Mouse (Mus musculus) layer of hippocampus, postnatal 10 days (tissue): ENCODE results near the gene Ugt2b5. TPM values are rescaled to one million over a fixed set of nuclear protein-coding genes. Genes with fewer than 3 reads are reported as not detected.
"Not testable (repeated sequence)": the region's sequence is repeated elsewhere in the genome, so short reads cannot be mapped to it uniquely, and the experiment has no call there.

Experiments
- DNase-seq, 2 experiments: peaks; one replicate each; pipeline ENCODE4 v3.0.0; 2021; ENCODE audit warnings: low spot score in 2 of 2
- long read RNA-seq: library from polyadenylated mRNA; stranded (forward); transcript quantifications from one replicate; pipeline ENCODE4 v2.0.0, GENCODE M21; 2023
- total RNA-seq, 2 experiments: library from RNA; stranded (reverse); gene quantifications; 2 replicates each; pipeline ENCODE4 v1.2.3; 2021

Ugt2b5 gene
- total RNA-seq: not detected
- long read RNA-seq: 0 reads

DNA sequence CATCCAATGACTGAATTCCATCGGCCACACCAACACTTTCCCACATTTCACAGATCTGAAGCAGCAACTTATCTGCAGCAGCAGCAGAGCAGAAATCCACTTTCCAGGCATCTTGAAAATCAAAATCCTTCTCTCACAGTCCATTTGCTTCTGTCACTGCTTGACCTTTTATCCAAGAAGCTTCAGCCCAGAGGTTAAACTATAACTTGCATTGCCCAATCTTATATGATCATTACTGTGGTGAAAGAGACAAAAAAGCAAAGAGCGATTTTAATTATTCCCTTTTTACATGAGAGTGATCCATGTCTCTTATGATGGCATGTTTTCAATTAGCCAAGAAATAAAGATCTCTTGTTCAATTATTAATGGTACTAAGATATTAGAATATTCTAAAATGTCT is at the start of gene Ugt2b5:
Gene Ugt2b5, minus strand, starts transcription at position 123 of the 400 bp plus-strand sequence.
- not testable (repeated sequence) for DNase-seq

GRCm38 (mm10) chr5:87175780-87176179 is 35.7 kb upstream of the Ugt2b5 start:
- DNase-seq: not testable (repeated sequence)

GRCm38 (mm10) chr5:87174671-87175070 is 34.6 kb upstream of the Ugt2b5 start:
- no peak for DNase-seq

- DNase-seq: no peak
These were observed 7.8 kb upstream of the Ugt2b5 start for GRCm38 (mm10) chr5:87147741-87148454.

DNA sequence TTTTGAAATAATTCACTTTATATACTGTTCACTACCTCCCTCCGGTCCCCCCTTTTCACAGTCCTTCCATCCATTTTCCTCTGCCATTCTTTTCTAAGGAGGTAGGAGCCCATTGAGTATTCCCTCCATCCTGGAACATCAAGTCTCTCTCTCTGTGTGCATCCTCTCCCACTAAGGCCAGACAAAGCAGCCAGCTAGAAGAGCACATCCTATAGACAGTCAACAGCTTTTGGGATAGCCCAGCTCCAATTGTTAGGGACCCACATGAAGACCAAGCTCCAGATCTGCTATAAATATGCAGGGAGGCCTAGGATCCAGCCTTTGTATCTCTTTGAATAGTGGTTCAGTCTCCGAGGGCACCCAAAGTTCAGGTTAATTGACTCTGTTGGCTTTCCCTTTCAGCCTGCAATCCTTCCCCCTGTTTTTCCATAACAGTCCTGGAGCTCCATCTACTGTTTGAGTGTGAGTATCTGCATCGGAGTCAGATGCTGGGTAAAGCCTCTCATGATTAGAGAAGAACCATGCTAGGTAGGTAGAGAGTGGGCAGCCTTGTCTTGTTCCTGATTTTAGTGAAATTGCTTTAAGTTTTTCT is 2.8 kb upstream of the Ugt2b5 start:
- DNase-seq: peak; percentile 12 to 37

DNA sequence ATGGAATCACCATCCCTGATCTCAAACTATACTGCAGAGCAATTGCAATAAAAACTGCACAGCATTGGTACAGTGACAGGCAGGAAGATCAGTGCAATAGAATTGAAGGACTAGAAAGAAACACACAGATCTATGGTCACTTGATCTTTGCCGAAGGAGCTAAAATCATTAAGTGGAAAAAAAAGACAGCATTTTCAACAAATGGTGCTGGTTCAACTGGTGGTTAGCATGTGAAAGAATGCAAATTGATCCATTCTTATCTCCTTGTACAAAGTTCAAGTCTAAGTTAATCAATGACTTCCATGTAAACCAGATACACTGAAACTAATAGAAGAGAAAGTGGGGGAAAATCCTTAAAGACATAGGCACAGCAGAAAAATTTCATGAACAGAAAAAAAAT is 36.4 kb downstream of the Ugt2b5 start:
- not testable (repeated sequence) for DNase-seq

GRCm38 (mm10) chr5:87092346-87093027 is 47.6 kb downstream of the Ugt2b5 start, which contains the start of gene Ugt2b36:
Gene Ugt2b36 (minus strand): TSS chr5:87092555.
- no peak for DNase-seq

DNA sequence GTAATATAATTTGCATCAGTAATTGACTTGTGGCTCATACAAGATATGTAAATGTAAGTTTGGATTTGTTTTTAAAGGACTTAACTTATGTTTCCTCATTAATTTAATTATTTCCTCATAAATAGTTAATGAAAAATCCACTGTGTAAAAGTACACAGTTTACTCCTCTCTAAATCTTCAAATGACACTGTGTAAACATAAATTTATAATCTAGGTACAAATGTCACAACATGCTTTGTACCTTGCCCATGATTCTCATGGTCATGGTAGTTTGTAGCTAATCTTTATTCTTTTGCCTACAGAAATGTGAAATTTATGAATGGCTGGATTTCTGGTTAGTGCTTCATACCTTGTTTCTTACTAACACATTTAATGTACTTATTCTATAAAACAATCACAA is 49.0 kb downstream of the Ugt2b5 start:
- DNase-seq: no peak

- no peak for DNase-seq
These were observed 50.9 kb downstream of the Ugt2b5 start for GRCm38 (mm10) chr5:87089264-87089663.

GRCm38 (mm10) chr5:87086269-87086668 is 53.8 kb downstream of the Ugt2b5 start:
- DNase-seq: no peak

Other genes with a start within 250 kb of the Ugt2b5 start
- not detected for gene Ugt2b34, start 233.4 kb downstream of the Ugt2b5 start, total RNA-seq
- not detected for gene Ugt2b1, start 213.8 kb downstream of the Ugt2b5 start, total RNA-seq
- not detected for gene Ugt2b35, start 139.5 kb downstream of the Ugt2b5 start, total RNA-seq
- gene Ugt2b36, start 47.8 kb downstream of the Ugt2b5 start, total RNA-seq: not detected
- not detected for gene Ugt2b37, start 114.5 kb upstream of the Ugt2b5 start, total RNA-seq
- under 1 TPM; 0.25 to 0.27 TPM for gene Ugt2a3, start 196.9 kb upstream of the Ugt2b5 start, total RNA-seq